Mouse (Mus musculus) ES-Bruce4 (cell line): ENCODE data around the gene Cxcl2.

Experiments used
- CTCF ChIP-seq: IDR thresholded peaks from one replicate; pipeline ENCODE4 v1.8.1; 2011; ENCODE audit warnings: low read depth, low read length
- EP300 ChIP-seq: IDR thresholded peaks from 2 replicates; pipeline ENCODE4 v1.6.1; 2011; ENCODE audit warnings: low read depth, low read length; ENCODE audit not compliant: insufficient read depth
- POLR2A ChIP-seq: IDR thresholded peaks from one replicate; pipeline ENCODE4 v1.8.1; 2011; ENCODE audit warnings: low read length; ENCODE audit not compliant: insufficient read depth

- TF ChIP-seq CTCF (no peak), POLR2A (no peak), EP300 (no peak)
Observed at GRCm38 (mm10) chr5:90866770-90867169, 36.9 kb upstream of the Cxcl2 start.
